Mouse (Mus musculus): ENCODE results near the gene Mllt6. TPM values are rescaled to one million over a fixed set of nuclear protein-coding genes. Genes with fewer than 3 reads are reported as not detected.

The Mllt6 gene
- polyA plus RNA-seq, 1 experiment from 2014 or later, result 0.21 TPM

- Histone ChIP-seq H3K4me1 (ENCODE audit: control insufficient read depth, low read depth, low read length) (peaks cover 3% of the 10 kb centered on the region; the same call in 1 of the 2 replicates), H3K36me3 (ENCODE audit: control insufficient read depth, insufficient read depth) (no peaks in the 10 kb centered on the region), H3K4me2 (ENCODE audit: low read depth, low read length) (no peak overlapping the region), H3K27ac (ENCODE audit: low read length) (0 out of 2 replicates have a peak overlapping the region, but pooled peaks have one; percentile 22), H3K9ac (ENCODE audit: low read depth, low read length) (no peak overlapping the region), H3K9me3 (replicated peaks; ENCODE audit: control insufficient read depth, low read length) (no peaks in the 10 kb centered on the region), H3K4me3 (ENCODE audit: low read depth, low read length) (no peak overlapping the region), H3K27me3 (ENCODE audit: control insufficient read depth, insufficient read depth, low read depth, low read length) (peaks cover 25% of the 10 kb centered on the region)
- peak; percentile 68 for ATAC-seq (ENCODE audit: low read depth)
- 75% methylated on average over 17 of the region's 17 CpGs for WGBS (ENCODE audit: insufficient replicate concordance)
These were observed 31.9 kb downstream of the Mllt6 start for GRCm38 (mm10) chr11:97694921-97695711.

- Histone ChIP-seq H3K4me3 (ENCODE audit: low read depth, low read length) (no peak overlapping the region), H3K36me3 (ENCODE audit: control insufficient read depth, insufficient read depth) (no peaks in the 10 kb centered on the region), H3K9ac (ENCODE audit: low read depth, low read length) (no peak overlapping the region), H3K27ac (ENCODE audit: low read length) (0 out of 2 replicates have a peak overlapping the region, but pooled peaks have one; percentile 22), H3K9me3 (replicated peaks; ENCODE audit: control insufficient read depth, low read length) (no peaks in the 10 kb centered on the region), H3K4me1 (ENCODE audit: control insufficient read depth, low read depth, low read length) (peaks cover 3% of the 10 kb centered on the region; the same call in 1 of the 2 replicates), H3K27me3 (ENCODE audit: control insufficient read depth, insufficient read depth, low read depth, low read length) (peaks cover 33% of the 10 kb centered on the region), H3K4me2 (ENCODE audit: low read depth, low read length) (no peak overlapping the region)
- ATAC-seq (ENCODE audit: low read depth), result no peak
- WGBS (ENCODE audit: insufficient replicate concordance), result 59% methylated on average over 9 of the region's 9 CpGs
These were observed 32.6 kb downstream of the Mllt6 start for GRCm38 (mm10) chr11:97695712-97696401.

GRCm38 (mm10) chr11:97696669-97697068 is 33.5 kb downstream of the Mllt6 start:
- H3K27me3 ChIP-seq (ENCODE audit: control insufficient read depth, insufficient read depth, low read depth, low read length), result peaks cover 41% of the 10 kb centered on the region
- H3K36me3 ChIP-seq (ENCODE audit: control insufficient read depth, insufficient read depth), result no peaks in the 10 kb centered on the region
- no peak overlapping the region for H3K4me2 ChIP-seq (ENCODE audit: low read depth, low read length)
- peaks cover 3% of the 10 kb centered on the region for H3K4me1 ChIP-seq (ENCODE audit: control insufficient read depth, low read depth, low read length)
- no peak overlapping the region for H3K27ac ChIP-seq (ENCODE audit: low read length)
- no peak for ATAC-seq (ENCODE audit: low read depth)
- no peak overlapping the region for H3K4me3 ChIP-seq (ENCODE audit: low read depth, low read length)
- no peak overlapping the region for H3K9ac ChIP-seq (ENCODE audit: low read depth, low read length)
- no peaks in the 10 kb centered on the region for H3K9me3 ChIP-seq (replicated peaks; ENCODE audit: control insufficient read depth, low read length)
- 70% methylated on average over 8 of the region's 8 CpGs for WGBS (ENCODE audit: insufficient replicate concordance)

DNA sequence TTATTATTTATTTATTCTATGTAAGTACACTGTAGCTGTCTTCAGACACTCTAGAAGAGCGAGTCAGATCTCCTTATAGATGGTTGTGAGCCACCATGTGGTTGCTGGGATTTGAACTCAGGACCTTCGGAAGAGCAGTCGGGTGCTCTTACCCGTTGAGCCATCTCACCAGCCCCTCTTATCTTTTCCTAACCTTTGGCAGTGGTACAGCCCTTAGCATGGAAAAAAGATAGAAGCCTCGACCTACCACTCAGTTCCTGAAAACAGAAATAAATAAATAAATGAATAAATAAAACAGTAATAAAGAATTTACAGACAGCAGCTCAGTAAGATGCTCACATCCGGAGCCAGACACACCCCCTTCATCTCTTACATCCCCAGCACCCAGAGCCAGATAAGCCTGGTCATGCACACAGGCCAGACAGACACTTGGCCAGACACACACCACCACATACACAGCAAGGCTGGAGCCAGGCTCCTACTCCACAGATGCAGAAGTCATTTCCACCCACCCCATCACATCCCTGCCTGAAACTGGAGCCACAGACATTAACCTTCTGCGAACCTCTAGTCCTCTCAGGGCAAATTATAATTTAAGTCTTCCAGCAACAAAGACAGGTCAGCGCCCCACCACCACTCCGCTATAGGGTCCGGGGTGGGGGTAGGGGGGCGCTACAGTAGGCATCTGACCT is 34.1 kb downstream of the Mllt6 start:
- H3K4me2 ChIP-seq (ENCODE audit: low read depth, low read length), result peak overlapping the region; percentile 70; the same call in 1 of the 2 replicates
- peaks cover 8% of the 10 kb centered on the region for H3K4me1 ChIP-seq (ENCODE audit: control insufficient read depth, low read depth, low read length)
- peaks cover 46% of the 10 kb centered on the region for H3K27me3 ChIP-seq (ENCODE audit: control insufficient read depth, insufficient read depth, low read depth, low read length)
- H3K36me3 ChIP-seq (ENCODE audit: control insufficient read depth, insufficient read depth), result no peaks in the 10 kb centered on the region
- H3K4me3 ChIP-seq (ENCODE audit: low read depth, low read length), result no peak overlapping the region
- no peaks in the 10 kb centered on the region for H3K9me3 ChIP-seq (replicated peaks; ENCODE audit: control insufficient read depth, low read length)
- H3K9ac ChIP-seq (ENCODE audit: low read depth, low read length), result no peak overlapping the region
- H3K27ac ChIP-seq (ENCODE audit: low read length), result no peak overlapping the region
- no peak for ATAC-seq (ENCODE audit: low read depth)
- WGBS (ENCODE audit: insufficient replicate concordance), result 53% methylated on average over 11 of the region's 11 CpGs

DNA sequence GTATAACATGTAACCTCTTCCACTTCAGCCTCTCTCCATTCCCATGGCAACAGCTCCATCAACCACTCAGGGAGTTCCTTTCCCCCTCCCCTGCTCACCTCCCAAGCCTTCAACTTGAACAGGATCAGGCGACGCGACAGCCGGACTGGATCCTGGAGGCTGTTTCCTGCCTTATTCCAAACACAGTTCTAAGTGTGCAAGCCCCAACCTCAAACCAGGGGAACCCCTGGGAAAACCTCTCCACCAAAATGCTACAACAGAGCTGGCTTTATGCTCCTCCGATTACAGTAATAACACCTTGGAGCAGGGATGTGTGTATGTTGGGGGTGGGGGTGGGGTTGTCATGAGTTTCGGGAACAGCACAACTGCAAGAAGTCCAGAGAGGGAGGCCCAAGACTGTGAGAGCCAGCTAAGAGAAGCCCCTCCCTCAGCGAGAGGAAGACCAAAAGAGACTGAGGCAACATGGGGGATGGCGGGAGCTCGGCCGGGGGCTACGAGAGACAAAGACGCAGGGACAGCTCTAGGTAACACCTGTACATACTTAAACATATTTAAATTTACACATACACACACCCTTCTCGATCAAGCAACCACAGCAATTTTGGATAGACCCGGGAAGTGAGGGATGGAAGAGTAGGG is 34.8 kb downstream of the Mllt6 start:
- ATAC-seq (ENCODE audit: low read depth), result no peak
- H3K4me3 ChIP-seq (ENCODE audit: low read depth, low read length), result peak overlapping the region; percentile 65
- H3K27ac ChIP-seq (ENCODE audit: low read length), result no peak overlapping the region
- peaks cover 8% of the 10 kb centered on the region for H3K4me1 ChIP-seq (ENCODE audit: control insufficient read depth, low read depth, low read length)
- WGBS (ENCODE audit: insufficient replicate concordance), result 27% methylated on average over 14 of the region's 14 CpGs
- H3K4me2 ChIP-seq (ENCODE audit: low read depth, low read length), result peak overlapping the region; percentile 70
- H3K9me3 ChIP-seq (replicated peaks; ENCODE audit: control insufficient read depth, low read length), result no peaks in the 10 kb centered on the region
- H3K36me3 ChIP-seq (ENCODE audit: control insufficient read depth, insufficient read depth), result no peaks in the 10 kb centered on the region
- H3K27me3 ChIP-seq (ENCODE audit: control insufficient read depth, insufficient read depth, low read depth, low read length), result peaks cover 46% of the 10 kb centered on the region
- 0 out of 2 replicates have a peak overlapping the region, but pooled peaks have one; percentile 0 for H3K9ac ChIP-seq (ENCODE audit: low read depth, low read length)

GRCm38 (mm10) chr11:97698741-97699611 is 35.8 kb downstream of the Mllt6 start:
- no peaks in the 10 kb centered on the region for H3K36me3 ChIP-seq (ENCODE audit: control insufficient read depth, insufficient read depth)
- H3K9me3 ChIP-seq (replicated peaks; ENCODE audit: control insufficient read depth, low read length), result no peaks in the 10 kb centered on the region
- peak overlapping the region; percentile 56 for H3K9ac ChIP-seq (ENCODE audit: low read depth, low read length)
- H3K27me3 ChIP-seq (ENCODE audit: control insufficient read depth, insufficient read depth, low read depth, low read length), result peaks cover 46% of the 10 kb centered on the region
- no peak overlapping the region for H3K27ac ChIP-seq (ENCODE audit: low read length)
- peak overlapping the region; percentile 70 for H3K4me2 ChIP-seq (ENCODE audit: low read depth, low read length)
- peaks cover 11% of the 10 kb centered on the region for H3K4me1 ChIP-seq (ENCODE audit: control insufficient read depth, low read depth, low read length)
- ATAC-seq (ENCODE audit: low read depth), result no peak
- WGBS (ENCODE audit: insufficient replicate concordance), result under 1% methylated on average over 61 of the region's 63 CpGs
- H3K4me3 ChIP-seq (ENCODE audit: low read depth, low read length), result peak overlapping the region; percentile 65

- no peaks in the 10 kb centered on the region for H3K36me3 ChIP-seq (ENCODE audit: control insufficient read depth, insufficient read depth)
- peak overlapping the region; percentile 65 for H3K4me3 ChIP-seq (ENCODE audit: low read depth, low read length)
- no peak for ATAC-seq (ENCODE audit: low read depth)
- H3K9me3 ChIP-seq (replicated peaks; ENCODE audit: control insufficient read depth, low read length), result no peaks in the 10 kb centered on the region
- peak overlapping the region; percentile 70 for H3K4me2 ChIP-seq (ENCODE audit: low read depth, low read length)
- peak overlapping the region; percentile 61; the same call in 1 of the 2 replicates for H3K27ac ChIP-seq (ENCODE audit: low read length)
- H3K4me1 ChIP-seq (ENCODE audit: control insufficient read depth, low read depth, low read length), result peaks cover 15% of the 10 kb centered on the region
- WGBS (ENCODE audit: insufficient replicate concordance), result 0% methylated on average over 9 of the region's 9 CpGs
- peak overlapping the region; percentile 56 for H3K9ac ChIP-seq (ENCODE audit: low read depth, low read length)
- H3K27me3 ChIP-seq (ENCODE audit: control insufficient read depth, insufficient read depth, low read depth, low read length), result peaks cover 46% of the 10 kb centered on the region
These were observed 36.4 kb downstream of the Mllt6 start for GRCm38 (mm10) chr11:97699626-97700002.

Data from liver, embryonic 16.5 days (tissue).